Mouse (Mus musculus) embryonic facial prominence, embryonic 11.5 days (tissue): ENCODE measurements around the gene Nudt8. TPM values are rescaled to one million over a fixed set of nuclear protein-coding genes. Genes with fewer than 3 reads are reported as not detected.

ENCODE experiments used
- ATAC-seq: fragments of 200-750 bp; cut with Nextera tagmentation; replicated peaks from 2 replicates; pipeline ENCODE4 v1.8.0; 2017; ENCODE audit warnings: low read depth; ENCODE audit not compliant: insufficient number of reproducible peaks, low FRiP score, low TSS enrichment
- DNase-seq: peaks from one replicate; pipeline ENCODE4 v3.0.0-alpha.2; 2015; ENCODE audit warnings: low spot score
- H3K27ac ChIP-seq: fragments of 300-500 bp; sonication (generic); replicated peaks from 2 replicates; pipeline ENCODE4 v1.5.1; 2014; ENCODE audit warnings: mild to moderate bottlenecking, low read depth, low read length, control low read depth
- H3K27me3 ChIP-seq: fragments of 300-500 bp; sonication (generic); 2 replicates; pipeline ENCODE4 v1.6.1; 2014; ENCODE audit warnings: mild to moderate bottlenecking, low read length, moderate library complexity, mixed read lengths; ENCODE audit not compliant: control insufficient read depth, insufficient read depth
- H3K36me3 ChIP-seq: fragments of 300-500 bp; sonication (generic); replicated peaks from 2 replicates; pipeline ENCODE4 v1.6.1; 2014; ENCODE audit warnings: low read depth, mild to moderate bottlenecking, low read length, moderate library complexity, mixed read lengths; ENCODE audit not compliant: control insufficient read depth, insufficient read depth
- H3K4me1 ChIP-seq: fragments of 300-500 bp; sonication (generic); 2 replicates; pipeline ENCODE4 v1.6.1; 2014; ENCODE audit warnings: low read length, mixed read lengths; ENCODE audit not compliant: control insufficient read depth, insufficient read depth
- H3K4me2 ChIP-seq: fragments of 300-500 bp; sonication (generic); 2 replicates; pipeline ENCODE4 v1.6.1; 2014; ENCODE audit warnings: low read depth, mild to moderate bottlenecking, control low read depth, low read length, moderate library complexity
- H3K4me3 ChIP-seq: fragments of 300-500 bp; sonication (generic); 2 replicates; pipeline ENCODE4 v1.5.1; 2014; ENCODE audit warnings: low read depth, low read length, control low read depth
- H3K9ac ChIP-seq: fragments of 300-500 bp; sonication (generic); replicated peaks from 2 replicates; pipeline ENCODE4 v1.6.1; 2014; ENCODE audit warnings: mild to moderate bottlenecking, control low read depth, low read length
- H3K9me3 ChIP-seq: fragments of 300-500 bp; sonication (generic); replicated peaks from 2 replicates; pipeline ENCODE4 v1.6.1; 2016; ENCODE audit warnings: mild to moderate bottlenecking, low read length, inconsistent platforms, mixed read lengths; ENCODE audit not compliant: control insufficient read depth
- WGBS: fragments of 180-500 bp; shearing (Covaris S2); extraction: QIAGEN DNeasy Blood & Tissue Kit; methylation state at CpG from one replicate; pipeline ENCODE4 v1.1.7; 2014; 5-methylcytosine and 5-hydroxymethylcytosine counted together
- polyA plus RNA-seq: library from polyadenylated mRNA; unstranded; fragments of >200 nt; fragmentation: Nextera tagmentation; extraction: Ambion mirVana; gene quantifications from 2 replicates; pipeline ENCODE4 v1.2.1, GENCODE M21; 2014

The Nudt8 gene
- polyA plus RNA-seq, 1 experiment from 2014 or later: 24.2 TPM

- DNase-seq: no peak
- Histone ChIP-seq H3K9ac (no peak overlapping the region), H3K36me3 (no peaks in the 10 kb centered on the region), H3K4me2 (no peak overlapping the region), H3K4me1 (no peaks in the 10 kb centered on the region), H3K27me3 (no peaks in the 10 kb centered on the region), H3K9me3 (no peaks in the 10 kb centered on the region), H3K4me3 (no peak overlapping the region), H3K27ac (no peak overlapping the region)
- no peak for ATAC-seq
- WGBS: 79% methylated on average over 2 of the region's 2 CpGs
Measured at GRCm38 (mm10) chr19:3975866-3976265, 24.5 kb upstream of the Nudt8 start.

- H3K4me1 ChIP-seq: no peaks in the 10 kb centered on the region; the same call in 1 of the 2 replicates
- 18% methylated on average over 4 of the region's 4 CpGs for WGBS
- H3K4me3 ChIP-seq: no peak overlapping the region
- no peak overlapping the region for H3K4me2 ChIP-seq
- H3K27me3 ChIP-seq: no peaks in the 10 kb centered on the region
- DNase-seq (peak; percentile 92), ATAC-seq (peak; percentile 40; the same call in 1 of the 2 replicates)
- H3K9ac ChIP-seq: no peak overlapping the region
- no peaks in the 10 kb centered on the region for H3K36me3 ChIP-seq
- no peaks in the 10 kb centered on the region for H3K9me3 ChIP-seq
- no peak overlapping the region for H3K27ac ChIP-seq
Measured at GRCm38 (mm10) chr19:3980309-3980708, 20.1 kb upstream of the Nudt8 start.

GRCm38 (mm10) chr19:3980917-3981316 is 19.5 kb upstream of the Nudt8 start:
- Histone ChIP-seq H3K27me3 (no peaks in the 10 kb centered on the region), H3K27ac (no peak overlapping the region), H3K9me3 (no peaks in the 10 kb centered on the region), H3K4me2 (no peak overlapping the region), H3K36me3 (no peaks in the 10 kb centered on the region), H3K4me1 (no peaks in the 10 kb centered on the region; the same call in 1 of the 2 replicates), H3K4me3 (no peak overlapping the region), H3K9ac (no peak overlapping the region)
- 77% methylated on average over 9 of the region's 9 CpGs for WGBS
- ATAC-seq: no peak
- DNase-seq: no peak

- Histone ChIP-seq H3K27ac (peak overlapping the region; percentile 10; the same call in 1 of the 2 replicates), H3K36me3 (no peaks in the 10 kb centered on the region), H3K27me3 (no peaks in the 10 kb centered on the region), H3K4me3 (no peak overlapping the region), H3K4me1 (no peaks in the 10 kb centered on the region; the same call in 1 of the 2 replicates), H3K9ac (0 out of 2 replicates have a peak overlapping the region, but pooled peaks have one; percentile 2), H3K4me2 (no peak overlapping the region), H3K9me3 (no peaks in the 10 kb centered on the region)
- peak; percentile 16 for DNase-seq
- no peak for ATAC-seq
- WGBS: 26% methylated on average over 9 of the region's 9 CpGs
Measured at GRCm38 (mm10) chr19:3983527-3984200, 16.7 kb upstream of the Nudt8 start.

- Histone ChIP-seq H3K4me3 (no peak overlapping the region), H3K36me3 (no peaks in the 10 kb centered on the region), H3K4me1 (no peaks in the 10 kb centered on the region; the same call in 1 of the 2 replicates), H3K27me3 (no peaks in the 10 kb centered on the region), H3K4me2 (no peak overlapping the region), H3K9ac (no peak overlapping the region), H3K27ac (no peak overlapping the region), H3K9me3 (no peaks in the 10 kb centered on the region)
- WGBS: 34% methylated on average over 8 of the region's 8 CpGs
- ATAC-seq: no peak
- peak; percentile 9 for DNase-seq
Measured at GRCm38 (mm10) chr19:3985261-3985681, 15.1 kb upstream of the Nudt8 start.

GRCm38 (mm10) chr19:3986334-3986733 is 14.0 kb upstream of the Nudt8 start, which contains the start of gene Acy3:
Acy3 (plus strand) TSS chr19:3986570.
- H3K27me3 ChIP-seq: no peaks in the 10 kb centered on the region
- H3K36me3 ChIP-seq: no peaks in the 10 kb centered on the region
- H3K4me1 ChIP-seq: no peaks in the 10 kb centered on the region; the same call in 1 of the 2 replicates
- H3K27ac ChIP-seq: no peak within 1 kb of the TSS; the same call in 1 of the 2 replicates
- WGBS: 13% methylated on average over 8 of the region's 8 CpGs
- H3K4me2 ChIP-seq: no peak within 1 kb of the TSS; the same call in 1 of the 2 replicates
- H3K9me3 ChIP-seq: no peaks in the 10 kb centered on the region
- no peak within 1 kb of the TSS for H3K9ac ChIP-seq
- peak; percentile 54 for DNase-seq
- H3K4me3 ChIP-seq: no peak within 1 kb of the TSS
- ATAC-seq: no peak

- H3K9ac ChIP-seq: no peak overlapping the region
- no peak for ATAC-seq
- H3K9me3 ChIP-seq: no peaks in the 10 kb centered on the region
- H3K4me1 ChIP-seq: no peaks in the 10 kb centered on the region; the same call in 1 of the 2 replicates
- H3K27me3 ChIP-seq: no peaks in the 10 kb centered on the region
- H3K4me2 ChIP-seq: no peak overlapping the region
- H3K27ac ChIP-seq: no peak overlapping the region
- no peak overlapping the region for H3K4me3 ChIP-seq
- 86% methylated on average over 14 of the region's 14 CpGs for WGBS
- no peak for DNase-seq
- H3K36me3 ChIP-seq: no peaks in the 10 kb centered on the region
Measured at GRCm38 (mm10) chr19:3988066-3988465, 12.3 kb upstream of the Nudt8 start.

GRCm38 (mm10) chr19:3988750-3989149 is 11.6 kb upstream of the Nudt8 start:
- Histone ChIP-seq H3K9ac (no peak overlapping the region), H3K27ac (no peak overlapping the region), H3K4me3 (no peak overlapping the region), H3K9me3 (no peaks in the 10 kb centered on the region), H3K4me2 (no peak overlapping the region), H3K4me1 (no peaks in the 10 kb centered on the region; the same call in 1 of the 2 replicates), H3K27me3 (no peaks in the 10 kb centered on the region), H3K36me3 (no peaks in the 10 kb centered on the region)
- DNase-seq (peak; percentile 24), ATAC-seq (no peak)
- 88% methylated on average over 4 of the region's 4 CpGs for WGBS
